Mouse (Mus musculus): ENCODE results near the gene Elmo1.

Gene Elmo1

GRCm38 (mm10) chr13:20472891-20473539 lies 382.6 kb downstream of the Elmo1 start:
- DNase-seq (ENCODE audit: low spot score) = no peak

- DNase-seq (ENCODE audit: low spot score) = no peak
Observed at GRCm38 (mm10) chr13:20473641-20474078, 383.3 kb downstream of the Elmo1 start.

- DNase-seq (ENCODE audit: low spot score) = no peak
Observed at GRCm38 (mm10) chr13:20474600-20474999, 384.2 kb downstream of the Elmo1 start.

GRCm38 (mm10) chr13:20481805-20482204 lies 391.4 kb downstream of the Elmo1 start:
- DNase-seq (ENCODE audit: low spot score) = no peak

GRCm38 (mm10) chr13:20489110-20489509 lies 398.7 kb downstream of the Elmo1 start:
- no peak for DNase-seq (ENCODE audit: low spot score)

GRCm38 (mm10) chr13:20489698-20490417 lies 399.5 kb downstream of the Elmo1 start:
- DNase-seq (ENCODE audit: low spot score) = peak; percentile 5

- DNase-seq (ENCODE audit: low spot score) = no peak
Observed at GRCm38 (mm10) chr13:20490860-20491594, 400.6 kb downstream of the Elmo1 start.

GRCm38 (mm10) chr13:20491666-20492065 lies 401.3 kb downstream of the Elmo1 start:
- no peak for DNase-seq (ENCODE audit: low spot score)

GRCm38 (mm10) chr13:20494047-20494739 lies 403.8 kb downstream of the Elmo1 start:
- DNase-seq (ENCODE audit: low spot score) = no peak

- DNase-seq (ENCODE audit: low spot score) = no peak
Observed at GRCm38 (mm10) chr13:20501923-20502322, 411.5 kb downstream of the Elmo1 start.

- no peak for DNase-seq (ENCODE audit: low spot score)
Observed at GRCm38 (mm10) chr13:20503371-20503770, 413.0 kb downstream of the Elmo1 start.

GRCm38 (mm10) chr13:20507381-20508129 lies 417.2 kb downstream of the Elmo1 start:
- DNase-seq (ENCODE audit: low spot score) = no peak

- DNase-seq (ENCODE audit: low spot score) = no peak
Observed at GRCm38 (mm10) chr13:20511026-20511425, 420.6 kb downstream of the Elmo1 start.

GRCm38 (mm10) chr13:20512317-20513240 lies 422.2 kb downstream of the Elmo1 start:
- DNase-seq (ENCODE audit: low spot score) = no peak

- DNase-seq (ENCODE audit: low spot score) = no peak
Observed at GRCm38 (mm10) chr13:20514721-20515120, 424.3 kb downstream of the Elmo1 start.

- no peak for DNase-seq (ENCODE audit: low spot score)
Observed at GRCm38 (mm10) chr13:20516096-20516495, 425.7 kb downstream of the Elmo1 start.

GRCm38 (mm10) chr13:20517702-20518101 lies 427.3 kb downstream of the Elmo1 start:
- no peak for DNase-seq (ENCODE audit: low spot score)

GRCm38 (mm10) chr13:20521492-20521891 lies 431.1 kb downstream of the Elmo1 start:
- DNase-seq (ENCODE audit: low spot score) = no peak

GRCm38 (mm10) chr13:20523671-20524070 lies 433.3 kb downstream of the Elmo1 start:
- no peak for DNase-seq (ENCODE audit: low spot score)

- DNase-seq (ENCODE audit: low spot score) = no peak
Observed at GRCm38 (mm10) chr13:20525844-20526243, 435.4 kb downstream of the Elmo1 start.

Measured in ovary, postnatal 14 days (tissue).